8 mouse cellular contexts compared by ENCODE assay signal in the genomic region with DNA sequence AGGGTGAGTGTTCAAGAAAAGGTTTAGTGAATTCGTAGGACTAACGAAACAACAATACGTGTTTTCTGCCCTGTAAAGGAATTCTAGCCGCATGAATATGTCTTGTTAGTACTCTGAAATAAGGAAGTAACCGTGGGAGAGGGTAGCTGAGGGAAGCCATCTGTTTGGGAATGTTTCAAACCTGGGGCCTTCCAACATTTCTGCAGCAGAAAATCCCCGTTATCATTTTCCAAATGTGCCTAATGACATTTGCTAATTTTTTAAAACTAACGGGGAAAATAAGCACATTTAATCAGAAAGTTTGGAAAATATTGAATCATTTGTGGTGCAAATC. TPM values are rescaled to one million over a fixed set of nuclear protein-coding genes. Genes with fewer than 3 reads are reported as not detected.
A peak's percentile ranks its signal among the peaks of the same experiment; 100 is the strongest.
DNase-seq lines count a peak whose midpoint lies in the region; ATAC-seq and TF ChIP-seq lines count a peak whose summit lies in the region.

No protein-coding gene starts in this region.

- peak; percentile 61 for ATAC-seq in heart, embryonic 11.5 days (replicated peaks; ENCODE audit: insufficient number of reproducible peaks, low FRiP score, low TSS enrichment)
- peak; percentile 86 for ATAC-seq in forebrain, embryonic 15.5 days (replicated peaks)
- ATAC-seq in liver, postnatal 0 days = peak; percentile 66
- no peak for ATAC-seq in granulocyte monocyte progenitor cell, adult 5-6 weeks (replicated peaks; ENCODE audit: poor library complexity, severe bottlenecking)

- H3K4me2 ChIP-seq in heart, embryonic 11.5 days = peak overlapping the region; percentile 56
- H3K4me2 ChIP-seq in forebrain, embryonic 15.5 days (replicated peaks) = peak overlapping the region; percentile 51
- H3K4me2 ChIP-seq in liver, postnatal 0 days (ENCODE audit: low read depth, low read length) = peak overlapping the region; percentile 75

- peak overlapping the region; percentile 84; the same call in 1 of the 2 replicates for H3K27ac ChIP-seq in heart, embryonic 11.5 days (ENCODE audit: low read depth, low read length)
- peak overlapping the region; percentile 74 for H3K27ac ChIP-seq in ES-Bruce4 (ENCODE audit: insufficient read depth, low read length)
- peak overlapping the region; percentile 79 for H3K27ac ChIP-seq in forebrain, embryonic 15.5 days (replicated peaks)
- peak overlapping the region; percentile 93 for H3K27ac ChIP-seq in liver, postnatal 0 days (ENCODE audit: low read depth)

- H3K9ac ChIP-seq in heart, embryonic 11.5 days (ENCODE audit: low read depth, low read length) = peak overlapping the region; percentile 86
- H3K9ac ChIP-seq in ES-Bruce4 (ENCODE audit: low read depth, poor library complexity, severe bottlenecking) = peak overlapping the region; percentile 50
- H3K9ac ChIP-seq in forebrain, embryonic 15.5 days (replicated peaks) = peak overlapping the region; percentile 62
- H3K9ac ChIP-seq in liver, postnatal 0 days (replicated peaks) = peak overlapping the region; percentile 76

- H3K4me1 ChIP-seq in heart, embryonic 11.5 days (ENCODE audit: control insufficient read depth, insufficient read depth, low read length) = no peaks in the 10 kb centered on the region
- H3K4me1 ChIP-seq in ES-Bruce4 (ENCODE audit: control insufficient read depth, insufficient read depth, low read length) = no peaks in the 10 kb centered on the region
- H3K4me1 ChIP-seq in forebrain, embryonic 15.5 days = peaks cover 20% of the 10 kb centered on the region
- H3K4me1 ChIP-seq in liver, postnatal 0 days (ENCODE audit: insufficient read depth) = peaks cover 8% of the 10 kb centered on the region

- H3K36me3 ChIP-seq in heart, embryonic 11.5 days (ENCODE audit: control insufficient read depth, insufficient read depth, low read length) = no peaks in the 10 kb centered on the region
- peaks cover 5% of the 10 kb centered on the region; the same call in 1 of the 2 replicates for H3K36me3 ChIP-seq in ES-Bruce4 (ENCODE audit: control insufficient read depth, insufficient read depth, low read length, poor library complexity, severe bottlenecking)
- no peaks in the 10 kb centered on the region for H3K36me3 ChIP-seq in forebrain, embryonic 15.5 days
- 0 out of 2 replicates have a peak, but pooled peaks cover 3% of the 10 kb centered on the region for H3K36me3 ChIP-seq in liver, postnatal 0 days (replicated peaks; ENCODE audit: insufficient read depth, low read length)

- no peak for TF ChIP-seq POLR2A in ES-Bruce4 (IDR thresholded peaks at IDR 0.05; ENCODE audit: insufficient read depth, low read length)

- TF ChIP-seq EP300 in ES-Bruce4 (IDR thresholded peaks at IDR 0.05; ENCODE audit: insufficient read depth, low read depth, low read length) = no peak
- TF ChIP-seq EP300 in liver, postnatal 0 days (IDR thresholded peaks at IDR 0.05; ENCODE audit: low read depth) = no peak

- WGBS in heart, embryonic 11.5 days (ENCODE audit: insufficient replicate concordance) = 3% methylated on average over 7 of the region's 7 CpGs
- WGBS in forebrain, embryonic 15.5 days = 1% methylated on average over 7 of the region's 7 CpGs
- WGBS in liver, postnatal 0 days (ENCODE audit: insufficient replicate concordance) = 1% methylated on average over 7 of the region's 7 CpGs

- H3K4me3 ChIP-seq in heart, embryonic 11.5 days (ENCODE audit: low read depth, low read length) = peak overlapping the region; percentile 63
- peak overlapping the region; percentile 88 for H3K4me3 ChIP-seq in ES-Bruce4 (ENCODE audit: low read depth, low read length)
- peak overlapping the region; percentile 63 for H3K4me3 ChIP-seq in forebrain, embryonic 15.5 days
- peak overlapping the region; percentile 78 for H3K4me3 ChIP-seq in liver, postnatal 0 days (ENCODE audit: low read depth, low read length)

- H3K9me3 ChIP-seq in heart, embryonic 11.5 days (replicated peaks; ENCODE audit: control insufficient read depth, low read length) = no peaks in the 10 kb centered on the region
- no peaks in the 10 kb centered on the region for H3K9me3 ChIP-seq in ES-Bruce4 (replicated peaks; ENCODE audit: control insufficient read depth, insufficient read depth, low read length, poor library complexity, severe bottlenecking)
- H3K9me3 ChIP-seq in forebrain, embryonic 15.5 days = no peaks in the 10 kb centered on the region
- H3K9me3 ChIP-seq in liver, postnatal 0 days (ENCODE audit: low read length) = no peaks in the 10 kb centered on the region

- H3K27me3 ChIP-seq in heart, embryonic 11.5 days (ENCODE audit: control insufficient read depth, insufficient read depth, low read length) = no peaks in the 10 kb centered on the region
- H3K27me3 ChIP-seq in ES-Bruce4 (ENCODE audit: control insufficient read depth, insufficient read depth, low read length, poor library complexity, severe bottlenecking) = no peaks in the 10 kb centered on the region
- H3K27me3 ChIP-seq in forebrain, embryonic 15.5 days = no peaks in the 10 kb centered on the region
- no peaks in the 10 kb centered on the region for H3K27me3 ChIP-seq in liver, postnatal 0 days (ENCODE audit: insufficient read depth, low read length)

- DNase-seq in heart, adult 18-20 months = no peak
- no peak for DNase-seq in liver, postnatal 0 days
- DNase-seq in adrenal gland, postnatal 4 days (ENCODE audit: low spot score in 2 of 2) = no peak
- DNase-seq in gastrocnemius, postnatal 25 days = no peak

- TF ChIP-seq CTCF in ES-Bruce4 (IDR thresholded peaks at IDR 0.05; ENCODE audit: low read depth, low read length) = no peak
- TF ChIP-seq CTCF in liver, postnatal 0 days (IDR thresholded peaks at IDR 0.05; ENCODE audit: low read depth) = no peak

RNA-seq across cellular contexts. Expression of gene 2610001J05Rik, which starts 0.3 kb away (rescaled TPM):
- 93.7 and 104 TPM in 2 replicates for polyA plus RNA-seq in heart, embryonic 11.5 days (2014; fragmentation: Nextera tagmentation; extraction: Ambion mirVana)
- 10 to 100 TPM; 43.4 to 45.6 TPM for total RNA-seq in heart, adult 18-20 months (2021)
- 69.3 and 75.8 TPM in 2 replicates for polyA plus RNA-seq in ES-Bruce4 (2011; ENCODE audit: insufficient read depth, insufficient read length, low read depth, missing spikeins)
- 96.6 and 97.6 TPM in 2 replicates for polyA plus RNA-seq in forebrain, embryonic 15.5 days (2015; fragmentation: Nextera tagmentation; extraction: Ambion mirVana)
- 39.2 and 42.4 TPM in 2 replicates for polyA plus RNA-seq in liver, postnatal 0 days (2015; fragmentation: Nextera tagmentation; extraction: Ambion mirVana)
- total RNA-seq in granulocyte monocyte progenitor cell, adult 5-6 weeks (2014; fragmentation: Nextera tagmentation) = 55.4 and 67.5 TPM in 2 replicates
- 87.8 and 102 TPM in 2 replicates for total RNA-seq in granulocyte monocyte progenitor cell, adult 5-6 weeks (2017)
- total RNA-seq in adrenal gland, postnatal 4 days (2021) = 10 to 100 TPM; 41.2 to 42.1 TPM
- 10 to 100 TPM; 25.9 to 27.6 TPM for total RNA-seq in gastrocnemius, postnatal 25 days (2021)

RNA-seq across cellular contexts. Expression of gene Gpr85, which starts 31.9 kb away (rescaled TPM):
- polyA plus RNA-seq in heart, embryonic 11.5 days (2014; fragmentation: Nextera tagmentation; extraction: Ambion mirVana) = 6.6 and 7.2 TPM in 2 replicates
- under 1 TPM in 1 of 2 experiments, not detected in 1; 0.32 TPM for total RNA-seq in heart, adult 18-20 months (2021)
- 1.0 and 1.3 TPM in 2 replicates for polyA plus RNA-seq in ES-Bruce4 (2011; ENCODE audit: insufficient read depth, insufficient read length, low read depth, missing spikeins)
- 123 and 138 TPM in 2 replicates for polyA plus RNA-seq in forebrain, embryonic 15.5 days (2015; fragmentation: Nextera tagmentation; extraction: Ambion mirVana)
- polyA plus RNA-seq in liver, postnatal 0 days (2015; fragmentation: Nextera tagmentation; extraction: Ambion mirVana) = 0.11 and 0.18 TPM in 2 replicates
- total RNA-seq in granulocyte monocyte progenitor cell, adult 5-6 weeks (2014; fragmentation: Nextera tagmentation) = not detected in 2 replicates
- 1.2 and 2.5 TPM in 2 replicates for total RNA-seq in granulocyte monocyte progenitor cell, adult 5-6 weeks (2017)
- total RNA-seq in adrenal gland, postnatal 4 days (2021) = 1 to 10 TPM; 3.0 to 3.9 TPM
- under 1 TPM in 1 of 2 experiments, not detected in 1; 0.13 TPM for total RNA-seq in gastrocnemius, postnatal 25 days (2021)
